Mouse (Mus musculus) right cerebral cortex, adult 18-20 months (tissue): ENCODE measurements around the gene Dnajb12.

Source experiments
- DNase-seq: peaks from one replicate; pipeline ENCODE4 v3.0.0; 2022; ENCODE audit warnings: mixed read lengths

The Dnajb12 gene

DNA sequence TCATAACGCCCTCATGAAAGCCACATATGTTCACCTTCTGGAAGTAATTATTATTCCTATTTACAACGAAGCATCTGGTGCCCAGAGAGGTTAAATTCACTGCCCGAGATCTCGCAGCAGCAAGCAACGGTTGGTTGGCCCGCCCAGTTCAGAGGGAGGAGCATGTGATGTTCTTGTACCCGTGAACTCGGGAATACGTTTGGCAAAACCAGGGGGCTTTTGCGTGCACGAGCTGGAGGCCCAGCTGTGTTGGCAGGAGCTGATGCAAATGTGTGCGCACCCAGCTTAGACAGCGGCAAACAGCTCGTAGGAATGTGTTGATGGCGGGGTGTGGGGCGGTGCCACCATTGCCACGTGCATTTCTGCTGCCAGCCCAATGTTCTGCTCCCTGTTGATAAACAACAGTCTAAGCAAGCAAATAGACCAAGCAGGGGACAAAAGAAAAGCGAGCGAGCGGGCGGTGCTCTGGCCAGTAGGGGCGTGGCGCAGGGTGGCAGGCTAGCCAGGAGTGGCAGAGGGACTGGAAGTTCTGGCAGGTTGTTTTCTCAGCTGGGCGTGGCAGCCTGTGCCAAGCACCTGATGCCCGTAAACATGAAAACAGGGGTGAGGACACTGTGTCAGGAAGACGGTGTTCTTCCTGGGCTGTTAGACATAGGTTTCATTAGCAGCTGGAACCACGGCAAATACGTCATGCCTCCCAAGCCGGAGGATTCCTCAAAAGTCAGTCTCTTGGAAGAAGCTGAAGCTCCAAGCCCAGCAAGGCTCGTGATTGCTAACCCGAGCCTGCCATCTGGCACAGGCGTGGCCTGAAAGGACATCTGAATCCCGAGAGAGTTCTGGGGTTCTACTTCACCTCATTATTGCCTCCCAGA lies 41.7 kb downstream of the Dnajb12 start:
- peak; percentile 73 for DNase-seq

DNA sequence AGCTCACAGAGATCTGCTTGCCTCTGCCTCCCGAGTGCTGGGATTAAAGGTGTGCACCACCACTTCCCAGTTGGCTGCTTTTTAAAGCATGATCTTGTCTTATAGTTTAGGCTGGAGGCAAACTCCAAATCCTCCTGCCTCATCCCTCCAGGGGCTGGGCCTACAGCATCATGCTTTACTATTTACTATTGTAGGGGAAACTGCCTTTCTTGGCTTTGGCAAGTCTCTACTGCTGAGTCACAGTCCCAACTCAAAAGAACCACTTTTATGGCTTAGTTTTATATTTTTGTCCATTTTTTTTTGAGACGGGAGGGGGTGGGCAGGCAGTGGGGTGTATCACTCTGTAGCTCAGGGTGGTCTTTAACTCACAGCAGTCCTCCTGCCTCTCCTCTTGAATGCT lies 44.1 kb downstream of the Dnajb12 start:
- no peak for DNase-seq

DNA sequence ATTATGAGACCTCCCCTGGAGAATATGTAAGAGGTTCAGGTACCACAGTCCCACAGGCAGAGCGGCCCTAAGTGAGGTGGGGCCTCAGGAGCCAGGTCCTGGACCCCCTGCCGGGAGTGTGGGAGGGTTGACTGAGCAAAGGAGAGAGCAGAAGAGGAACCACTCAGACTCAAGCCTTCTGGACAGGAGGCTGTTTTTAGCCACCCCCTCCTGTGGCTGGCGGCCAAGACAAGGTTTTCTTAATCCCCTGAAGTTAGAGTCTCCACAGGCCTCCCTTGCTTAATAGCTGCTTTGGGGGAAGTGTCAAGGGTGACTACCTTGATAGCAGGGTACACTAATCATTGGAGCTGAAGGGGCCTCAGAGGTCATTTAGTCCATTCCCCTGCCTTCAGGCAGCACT lies 44.9 kb downstream of the Dnajb12 start:
- no peak for DNase-seq

DNA sequence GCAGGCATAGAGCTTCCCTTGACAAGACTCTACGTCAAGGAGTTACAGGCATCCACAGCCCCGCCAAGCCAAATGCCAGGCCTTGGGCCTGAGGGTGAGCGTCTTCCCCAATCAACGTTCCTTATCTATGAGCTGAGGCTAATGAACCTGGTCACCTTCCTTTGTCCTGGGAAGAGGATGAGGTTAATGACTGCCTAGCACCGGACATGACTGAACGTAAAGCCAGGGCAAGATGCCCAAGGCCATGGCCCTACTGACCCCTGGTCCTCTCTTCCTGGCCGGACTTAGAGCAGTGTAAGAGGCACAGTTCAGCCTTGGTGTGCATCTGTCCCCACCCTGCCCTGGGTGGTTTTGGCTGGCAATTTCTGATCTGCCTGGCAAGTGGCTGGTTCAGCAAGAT lies 49.8 kb downstream of the Dnajb12 start:
- DNase-seq = no peak

DNA sequence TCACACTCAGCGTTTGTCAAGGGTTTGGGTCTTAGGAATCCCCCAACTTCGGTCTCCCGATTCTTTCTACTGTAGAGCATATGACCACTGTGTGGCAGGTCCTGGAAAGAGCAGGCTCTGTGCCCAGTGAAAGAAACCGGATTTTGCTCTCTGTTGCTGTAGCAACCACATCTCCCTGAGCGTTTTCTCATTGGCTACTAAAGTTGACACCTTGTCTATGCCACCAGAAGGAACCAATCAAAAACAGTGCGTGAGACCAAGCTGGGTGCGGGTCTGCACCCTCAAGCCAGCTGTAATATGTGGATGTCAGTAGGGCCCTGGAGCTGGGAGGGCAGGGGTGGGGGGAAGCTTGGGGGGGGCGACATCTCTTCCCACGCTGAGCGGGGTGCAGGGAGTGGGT lies 51.6 kb downstream of the Dnajb12 start:
- no peak for DNase-seq

DNA sequence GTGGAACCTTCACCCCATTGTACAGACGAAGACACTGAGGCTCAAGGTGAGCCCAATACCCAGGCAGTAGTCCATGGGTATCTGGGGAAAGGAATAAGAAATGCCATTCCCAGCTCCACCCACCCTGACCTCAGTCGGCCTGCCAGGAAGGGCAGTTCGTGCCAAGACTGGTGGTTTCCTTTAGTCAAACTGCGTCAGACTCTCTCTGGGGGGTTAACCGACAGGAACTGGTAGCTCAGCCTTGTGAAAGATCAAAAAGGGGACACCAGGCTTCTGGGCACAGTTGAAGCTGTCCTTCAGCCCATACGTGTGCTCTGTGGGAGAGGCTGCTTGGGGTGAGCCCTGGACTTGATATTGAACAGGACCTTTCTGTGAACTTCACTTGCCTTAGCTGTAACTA lies 53.2 kb downstream of the Dnajb12 start:
- DNase-seq = no peak

DNA sequence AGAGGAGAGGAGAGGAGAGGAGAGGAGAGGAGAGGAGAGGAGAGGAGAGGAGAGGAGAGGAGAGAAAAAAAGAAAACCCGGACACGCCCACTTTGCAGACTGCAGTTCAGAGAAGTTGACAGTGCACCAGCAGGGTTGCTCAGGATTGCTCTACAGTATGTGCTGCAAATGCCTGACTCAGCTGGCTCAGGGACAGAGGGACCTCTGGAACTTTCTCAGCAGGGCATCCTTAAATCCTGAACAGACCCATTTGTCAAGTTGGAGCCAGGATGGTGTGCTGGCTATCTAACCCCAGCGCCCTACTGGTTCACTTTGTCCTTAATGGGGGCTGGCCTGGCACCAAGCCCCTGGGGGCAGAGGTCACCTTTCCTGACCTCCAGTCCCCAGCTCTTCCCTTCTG lies 54.7 kb downstream of the Dnajb12 start:
- DNase-seq = no peak

DNA sequence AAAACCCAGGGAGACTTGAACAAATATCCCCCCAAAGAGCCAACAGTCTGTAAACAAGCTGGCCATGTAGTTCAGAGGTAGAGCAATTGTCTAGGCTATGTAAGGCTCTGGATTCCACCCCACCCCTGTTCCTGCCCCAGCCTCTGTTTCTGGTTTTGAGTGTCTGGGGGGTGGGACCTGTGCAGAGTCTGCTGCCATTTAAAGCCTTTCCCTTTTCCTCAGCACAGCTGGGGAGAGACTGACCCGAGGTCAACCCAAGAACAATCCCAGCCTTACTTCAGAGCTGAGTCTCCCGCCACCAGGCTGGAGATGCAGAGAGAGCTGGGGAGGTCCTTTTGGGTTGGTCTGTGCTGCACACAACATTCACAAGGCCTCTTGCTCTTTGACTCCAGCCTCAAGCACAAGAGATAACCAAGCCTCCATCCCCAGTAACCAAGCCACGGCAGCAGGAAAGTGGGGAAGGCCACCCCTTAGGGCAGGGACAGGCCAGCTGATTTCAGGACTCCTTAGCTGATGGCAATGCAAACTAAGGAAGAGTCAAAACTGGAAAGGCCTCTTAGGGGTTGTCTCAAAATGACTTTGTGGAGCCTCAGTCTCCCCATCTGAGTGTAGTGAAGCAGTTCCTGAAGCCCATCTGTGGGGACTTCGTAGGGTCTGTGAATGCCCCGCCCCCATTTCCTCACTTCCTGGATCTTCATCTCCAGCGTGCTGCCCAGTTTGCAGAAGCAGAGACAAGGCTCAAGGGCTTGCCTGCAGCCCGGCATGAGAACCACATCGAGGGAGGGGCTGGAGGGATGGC lies 56.9 kb downstream of the Dnajb12 start:
- no peak for DNase-seq

DNA sequence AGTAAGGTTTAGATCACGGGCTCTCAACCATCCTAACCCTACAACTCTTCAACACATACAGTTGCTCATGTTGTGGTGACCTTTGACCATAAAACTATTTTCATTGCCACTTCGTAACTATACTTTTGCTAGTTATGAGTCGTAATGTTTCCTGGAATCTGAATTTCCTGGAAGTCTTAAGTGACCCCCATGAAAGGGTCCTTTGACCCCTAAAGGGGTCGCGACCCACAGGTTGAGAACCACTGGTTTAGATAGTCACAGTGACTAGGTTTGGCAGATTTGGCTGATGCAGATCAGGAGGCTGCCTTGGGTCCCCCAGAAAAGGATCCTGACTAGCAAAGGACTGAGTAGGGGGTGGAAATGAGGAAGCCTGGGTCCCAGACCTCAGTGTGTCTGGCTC lies 59.3 kb downstream of the Dnajb12 start:
- no peak for DNase-seq

DNA sequence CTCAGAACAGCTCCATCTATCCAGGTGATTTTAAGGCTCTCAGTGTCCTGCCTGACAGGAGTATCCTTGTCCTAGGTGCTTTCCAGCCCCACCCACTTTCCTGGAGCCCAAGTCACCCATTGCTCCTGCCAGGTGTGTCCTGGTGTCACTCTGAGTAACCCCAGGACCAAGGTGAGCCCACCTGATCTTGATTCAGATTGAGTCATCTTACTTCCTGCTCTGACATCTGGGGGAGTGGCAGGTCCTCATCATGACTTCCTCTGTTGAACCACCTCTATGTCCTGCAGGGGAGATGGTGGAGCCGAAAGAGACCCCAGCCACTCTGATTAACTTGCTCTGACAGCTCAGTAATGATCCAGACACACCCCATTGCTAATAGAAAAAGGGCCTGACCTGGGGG lies 59.7 kb downstream of the Dnajb12 start:
- no peak for DNase-seq

DNA sequence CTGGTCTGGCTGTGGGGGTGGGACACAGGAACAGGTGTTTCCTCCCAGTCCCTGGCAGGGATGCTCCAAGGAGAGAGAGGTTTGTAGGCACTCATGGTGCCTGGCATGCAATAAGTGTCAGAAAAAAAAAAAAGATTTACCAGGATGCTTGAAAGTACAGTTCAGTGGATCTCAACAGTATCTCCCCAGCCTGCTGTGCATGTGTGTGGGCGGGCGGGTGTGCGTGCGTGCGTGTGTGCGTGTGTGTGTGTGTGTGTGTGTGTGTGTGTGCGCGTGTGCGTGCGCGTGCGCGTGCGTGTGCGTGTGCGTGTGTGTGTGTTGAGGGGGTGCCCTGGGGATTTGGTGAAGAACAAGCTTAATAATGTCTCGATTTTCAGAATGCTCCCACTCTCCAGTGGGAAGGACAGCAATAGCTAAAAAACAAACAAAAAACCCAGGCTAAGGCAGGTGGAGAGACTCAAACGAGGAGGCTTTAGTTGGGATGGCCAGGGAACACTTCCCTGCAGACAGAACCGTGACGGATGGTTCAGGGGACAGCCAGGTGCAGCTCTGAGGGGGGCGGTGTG lies 63.0 kb downstream of the Dnajb12 start:
- DNase-seq = peak; percentile 65

DNA sequence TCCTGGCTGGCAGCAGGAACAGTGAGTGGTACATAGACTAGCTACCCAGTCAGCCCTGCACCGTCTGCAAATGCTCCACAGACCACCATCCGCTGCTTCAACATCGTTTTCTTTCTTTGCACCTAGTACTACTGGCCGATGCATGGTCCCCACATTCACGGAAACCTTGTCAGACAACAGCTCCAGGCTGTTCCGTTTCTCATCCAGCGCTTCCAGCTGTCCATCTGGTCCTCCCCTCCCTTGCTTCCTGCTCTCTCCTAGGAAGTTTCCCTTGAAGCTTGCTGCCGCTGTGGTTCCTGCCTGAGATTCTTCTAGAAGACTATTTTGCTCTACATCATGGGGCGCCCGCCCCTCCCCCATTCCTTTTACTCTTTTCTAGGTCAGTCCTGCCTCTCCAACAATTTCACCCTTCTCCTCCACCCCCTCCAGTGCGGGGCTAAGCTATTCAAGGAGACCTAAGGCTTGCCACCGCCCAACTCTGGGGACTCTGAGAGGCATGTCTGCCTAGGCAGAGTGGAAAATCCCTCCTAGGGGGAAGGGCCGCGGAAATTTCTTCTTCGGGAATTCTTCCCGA lies 63.6 kb downstream of the Dnajb12 start:
- peak; percentile 72 for DNase-seq

DNA sequence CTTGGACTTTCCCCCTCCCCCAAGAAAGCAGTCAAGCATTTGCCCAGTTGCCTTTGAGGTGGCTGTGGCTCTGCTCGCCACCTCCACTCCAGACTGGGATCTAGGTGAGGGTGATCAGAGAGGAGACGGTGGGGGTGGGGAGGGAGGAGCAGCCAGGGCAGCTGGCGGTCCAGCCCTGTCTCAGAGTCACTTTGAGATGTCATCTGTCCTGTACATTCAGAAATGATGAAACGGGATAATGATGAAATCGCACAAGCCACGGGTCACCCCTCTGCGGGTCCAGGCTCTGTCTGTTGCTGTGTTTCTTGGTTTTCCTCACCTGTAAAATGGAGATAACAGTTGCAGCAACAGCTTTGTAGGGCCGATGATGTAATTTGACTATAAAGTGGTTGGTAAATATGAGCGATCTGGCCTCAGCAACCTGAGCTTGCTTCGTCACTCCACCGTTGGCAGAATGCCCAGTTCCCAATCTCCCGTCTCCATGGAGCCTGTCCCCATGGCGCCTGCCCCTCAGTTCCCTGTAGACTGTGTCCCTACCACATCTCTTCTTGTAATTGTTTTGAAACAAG lies 64.1 kb downstream of the Dnajb12 start:
- peak; percentile 79 for DNase-seq

DNA sequence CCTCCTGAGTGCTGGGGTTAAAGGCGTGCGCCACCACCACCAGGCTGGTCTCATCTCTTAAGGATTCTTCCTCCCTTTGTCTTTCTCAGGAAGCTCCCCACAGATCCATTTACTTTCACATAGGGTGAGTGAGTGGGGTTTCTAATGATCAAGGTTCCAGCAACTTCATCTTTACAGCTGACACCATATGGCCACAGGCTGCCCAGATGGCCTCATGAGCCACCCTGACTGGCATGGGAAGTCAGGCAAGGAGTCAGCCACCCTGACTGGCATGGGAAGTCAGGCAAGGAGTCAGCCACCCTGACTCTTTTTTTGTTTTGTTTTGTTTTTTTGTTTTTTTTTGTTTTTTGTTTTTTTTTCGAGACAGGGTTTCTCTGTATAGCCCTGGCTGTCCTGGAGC lies 66.1 kb downstream of the Dnajb12 start:
- no peak for DNase-seq

DNA sequence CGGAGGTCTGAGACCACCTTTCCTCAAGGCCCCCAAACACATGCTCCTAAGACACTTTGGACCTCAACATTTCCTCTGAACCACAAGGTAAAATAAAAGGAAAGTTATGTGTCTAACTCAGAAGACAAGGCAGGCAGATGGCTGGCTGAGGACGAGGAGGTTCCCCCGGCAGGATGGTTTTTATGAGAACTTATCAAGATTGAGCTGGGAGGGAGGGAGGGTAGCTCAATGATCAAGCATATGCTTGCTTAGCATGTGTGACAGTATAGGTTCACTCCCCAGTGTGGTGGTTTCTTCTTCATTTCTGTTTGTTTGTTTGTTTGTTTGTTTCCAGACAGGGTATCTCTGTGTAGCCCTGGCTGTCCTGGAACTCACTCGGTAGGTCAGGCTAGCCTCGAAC lies 67.0 kb downstream of the Dnajb12 start:
- DNase-seq = no peak

DNA sequence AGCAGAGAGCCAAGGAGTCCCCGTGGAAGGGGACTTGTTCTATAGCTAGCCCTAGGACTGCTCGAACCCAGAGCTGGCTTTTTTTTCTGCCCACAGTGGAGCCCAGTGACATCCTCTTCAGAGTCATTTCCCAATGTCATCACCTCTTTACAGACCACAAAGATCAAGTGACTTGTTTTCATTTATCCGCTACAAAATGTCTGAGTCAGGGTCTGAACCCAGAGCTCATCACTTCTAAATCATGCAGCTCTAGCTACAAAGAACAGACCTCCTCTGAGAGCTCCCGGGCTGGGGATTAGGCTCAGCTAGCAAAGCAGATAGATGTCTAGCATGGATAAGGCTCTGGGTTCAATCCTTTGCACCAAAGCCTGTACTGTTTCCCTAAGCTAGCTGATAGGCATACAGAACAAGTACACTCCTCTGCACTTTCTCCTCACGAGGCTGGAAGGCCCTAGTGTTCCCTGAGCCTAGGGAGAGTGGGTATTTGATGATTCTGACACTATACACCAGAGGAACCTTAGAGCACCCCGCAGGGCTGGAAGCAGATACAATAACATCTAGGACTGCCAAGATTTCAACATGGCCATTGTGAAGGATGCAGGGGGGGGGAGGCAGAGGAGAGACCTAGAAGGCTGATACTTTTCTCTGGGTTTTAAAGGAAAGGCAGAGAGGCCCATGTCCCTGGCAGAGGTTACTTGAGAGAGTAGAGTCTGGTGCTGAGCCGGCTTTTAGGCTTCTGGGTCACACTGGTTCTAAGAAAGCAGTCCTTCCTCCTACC lies 68.1 kb downstream of the Dnajb12 start:
- no peak for DNase-seq

DNA sequence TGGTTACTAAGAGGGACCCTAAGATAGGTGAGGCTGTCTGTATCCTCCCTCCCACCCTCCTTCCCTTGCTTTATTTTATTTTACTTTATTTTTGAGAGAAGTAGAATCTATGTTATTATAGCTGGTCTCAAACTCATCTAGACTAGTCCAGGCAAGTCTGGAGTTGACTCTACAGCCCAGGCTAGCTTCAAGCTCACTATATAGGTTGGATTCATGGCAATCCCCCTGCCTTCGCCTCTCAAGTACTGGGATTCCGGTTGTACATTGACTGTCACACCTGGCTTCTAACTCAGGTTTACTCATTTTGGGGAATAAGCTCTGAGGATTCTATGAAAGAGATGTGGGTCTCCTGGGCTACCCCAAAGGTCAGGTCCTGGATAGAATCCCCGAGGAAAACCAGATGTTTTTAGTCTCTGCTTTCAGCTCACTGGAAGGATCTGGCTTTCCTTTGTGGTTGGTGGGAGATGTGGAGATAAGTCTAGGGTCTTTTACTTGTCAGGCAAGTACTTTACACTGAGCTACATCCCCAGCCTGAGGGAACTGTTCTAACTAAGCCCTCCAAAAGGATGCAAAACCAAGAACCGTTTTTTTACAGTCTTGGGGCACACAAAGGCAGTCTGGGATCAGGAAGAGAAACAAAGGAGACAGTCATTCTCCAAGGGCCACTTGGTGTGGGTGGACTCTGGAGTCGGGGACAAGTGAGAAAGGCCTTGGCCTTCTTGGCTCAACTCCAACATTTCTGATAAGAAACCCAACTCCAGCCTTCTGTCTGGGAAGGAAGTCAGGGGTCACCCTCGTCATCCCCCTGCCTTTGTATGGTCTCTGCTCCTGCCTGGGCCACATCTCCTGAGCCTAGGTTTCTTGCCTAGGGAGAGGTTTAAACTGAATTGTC lies 69.3 kb downstream of the Dnajb12 start:
- DNase-seq = no peak
